Comparison of ENCODE assay signal across 9 mouse cellular contexts in the genomic region with DNA sequence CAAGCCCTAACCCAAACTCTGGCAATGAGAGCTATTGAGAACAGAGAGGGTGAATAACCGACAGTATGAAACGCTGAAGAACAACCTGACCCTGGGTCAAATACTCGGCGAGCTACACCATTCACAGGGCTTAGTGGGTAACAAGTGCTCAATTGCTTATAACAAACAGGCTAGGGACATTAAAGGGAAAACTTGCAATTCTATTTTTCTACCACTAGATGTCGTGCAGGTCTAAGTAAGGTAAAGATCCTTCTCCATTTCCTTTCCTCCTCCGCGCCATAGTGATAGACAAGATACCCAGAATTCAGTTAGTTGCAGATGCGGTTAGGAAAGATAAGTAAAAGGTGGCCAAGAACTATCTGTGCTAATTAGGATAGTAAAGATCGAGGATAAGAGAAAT. TPM values are rescaled to one million over a fixed set of nuclear protein-coding genes. Genes with fewer than 3 reads are reported as not detected.
DNase-seq lines count a peak whose midpoint lies in the region; ATAC-seq lines count a peak whose summit lies in the region.
"Had no signal": no experiment of that assay in that cellular context is flagged by ENCODE, and none has a peak within 500 bp of the region (broad histone marks: within the 10 kb centered on the region; RNA-seq: fewer than 3 reads in every experiment).

No protein-coding gene starts in this region.

- no peak overlapping the region for H3K4me3 ChIP-seq in heart, embryonic 13.5 days
- no peak overlapping the region for H3K4me3 ChIP-seq in heart, embryonic 12.5 days

- H3K27me3 ChIP-seq in heart, embryonic 13.5 days (replicated peaks): peaks cover 35% of the 10 kb centered on the region
- H3K27me3 ChIP-seq in heart, embryonic 12.5 days (replicated peaks): peaks cover 28% of the 10 kb centered on the region

- peaks cover 3% of the 10 kb centered on the region; the same call in 1 of the 2 replicates for H3K9me3 ChIP-seq in heart, embryonic 13.5 days
- H3K9me3 ChIP-seq in heart, embryonic 12.5 days (replicated peaks): peaks cover 4% of the 10 kb centered on the region

- no peak overlapping the region for H3K27ac ChIP-seq in heart, embryonic 13.5 days (replicated peaks)
- no peak overlapping the region for H3K27ac ChIP-seq in heart, embryonic 12.5 days (ENCODE audit: poor library complexity, severe bottlenecking)

- no peaks in the 10 kb centered on the region for H3K36me3 ChIP-seq in heart, embryonic 13.5 days
- H3K36me3 ChIP-seq in heart, embryonic 12.5 days: no peaks in the 10 kb centered on the region

- ATAC-seq in heart, embryonic 13.5 days (ENCODE audit: extremely low read depth, insufficient number of reproducible peaks, low FRiP score, low TSS enrichment): no peak
- no peak for ATAC-seq in heart, embryonic 12.5 days (ENCODE audit: insufficient number of reproducible peaks, low FRiP score)
- ATAC-seq in hematopoietic stem cell, adult 5-6 weeks (replicated peaks in 1 of 2; ENCODE audit: insufficient read depth in 1 of 2, low FRiP score in 2 of 2, low TSS enrichment in 1 of 2, low read depth in 1 of 2, poor library complexity in 2 of 2, severe bottlenecking in 2 of 2): peak; percentile 53 to 69

- WGBS in heart, embryonic 13.5 days: 5% methylated on average over 9 of the region's 9 CpGs
- WGBS in heart, embryonic 12.5 days: 6% methylated on average over 9 of the region's 9 CpGs

- H3K4me1 ChIP-seq in heart, embryonic 13.5 days: no peaks in the 10 kb centered on the region
- H3K4me1 ChIP-seq in heart, embryonic 12.5 days (replicated peaks): no peaks in the 10 kb centered on the region

- no peak overlapping the region for H3K9ac ChIP-seq in heart, embryonic 13.5 days
- H3K9ac ChIP-seq in heart, embryonic 12.5 days: no peak overlapping the region

- peak; percentile 56 for DNase-seq in thymus, postnatal 0 days (ENCODE audit: low spot score)
- DNase-seq in thymus, postnatal 14 days: no peak
- DNase-seq in right cerebral cortex, postnatal 10 days (ENCODE audit: low spot score in 2 of 2): no peak
- DNase-seq in thymus, postnatal 25 days: no peak
- no peak for DNase-seq in frontal cortex, postnatal 14 days (ENCODE audit: low spot score in 2 of 2)

- peak overlapping the region; percentile 38; the same call in 1 of the 2 replicates for H3K4me2 ChIP-seq in heart, embryonic 13.5 days
- H3K4me2 ChIP-seq in heart, embryonic 12.5 days: no peak overlapping the region

RNA-seq across cellular contexts. Expression of a gene that starts 8.3 kb away (rescaled TPM):
- 0.45 and 0.86 TPM in 2 replicates for polyA plus RNA-seq in heart, embryonic 13.5 days (2015; fragmentation: Nextera tagmentation; extraction: Ambion mirVana)
- 0.40 and 0.41 TPM in 2 replicates for polyA plus RNA-seq in heart, embryonic 12.5 days (2016; fragmentation: Nextera tagmentation; extraction: Ambion mirVana)
- 0.44 and 0.73 TPM in 2 replicates for polyA plus RNA-seq in thymus, postnatal 0 days (2015; fragmentation: Nextera tagmentation; extraction: Ambion mirVana)
- not detected in 2 replicates for total RNA-seq in hematopoietic stem cell, adult 5-6 weeks (2017)
- total RNA-seq: left cerebral cortex, postnatal 25 days had no signal

RNA-seq across cellular contexts. Expression of a gene that starts 19.9 kb away (rescaled TPM):
- polyA plus RNA-seq in heart, embryonic 13.5 days (2015; fragmentation: Nextera tagmentation; extraction: Ambion mirVana): 0.27 TPM in 1 of 2 replicates, not detected in the other
- 0.08 TPM in 1 of 2 replicates, not detected in the other for polyA plus RNA-seq in heart, embryonic 12.5 days (2016; fragmentation: Nextera tagmentation; extraction: Ambion mirVana)
- polyA plus RNA-seq in thymus, postnatal 0 days (2015; fragmentation: Nextera tagmentation; extraction: Ambion mirVana): 0.12 TPM in 2 replicates
- total RNA-seq in hematopoietic stem cell, adult 5-6 weeks (2017): not detected in 2 replicates
- total RNA-seq: left cerebral cortex, postnatal 25 days had no signal

Comparison
In these comparisons a context has a peak if more than half of its experiments do, and no peak if none do; other contexts are left out.
1. ATAC-seq: peak in hematopoietic stem cell, adult 5-6 weeks (2 of 2); none in heart, embryonic 13.5 days (single experiment) and heart, embryonic 12.5 days (single experiment).